Comparison of ENCODE assay signal across 27 mouse cellular contexts in genomic region chr11:89005473-89005872, GRCm38 (mm10). TPM values are rescaled to one million over a fixed set of nuclear protein-coding genes. Genes with fewer than 3 reads are reported as not detected.
DNase-seq lines count a peak whose midpoint lies in the region; ATAC-seq and TF ChIP-seq lines count a peak whose summit lies in the region.
"Had no signal": no experiment of that assay in that cellular context is flagged by ENCODE, and none has a peak within 500 bp of the region (broad histone marks: within the 10 kb centered on the region; RNA-seq: fewer than 3 reads in every experiment).

No protein-coding gene starts in this region.

- H3K4me1 ChIP-seq in E14TG2a.4 (replicated peaks; ENCODE audit: low read depth, low read length), result peaks cover 87% of the 10 kb centered on the region
- no peaks in the 10 kb centered on the region for H3K4me1 ChIP-seq in midbrain, embryonic 16.5 days (ENCODE audit: control insufficient read depth, insufficient read depth, low read length)
- H3K4me1 ChIP-seq: embryonic facial prominence, embryonic 12.5 days; forebrain, embryonic 13.5 days; forebrain, embryonic 15.5 days had no signal

- H3K4me3 ChIP-seq in E14TG2a.4 (replicated peaks; ENCODE audit: low read length), result 0 out of 2 replicates have a peak overlapping the region, but pooled peaks have one; percentile 35
- no peak overlapping the region for H3K4me3 ChIP-seq in midbrain, embryonic 16.5 days (ENCODE audit: low read depth, low read length)
- H3K4me3 ChIP-seq: embryonic facial prominence, embryonic 10.5 days; embryonic facial prominence, embryonic 12.5 days; forebrain, embryonic 13.5 days; forebrain, embryonic 15.5 days had no signal

- no peak overlapping the region for H3K9ac ChIP-seq in midbrain, embryonic 16.5 days (ENCODE audit: low read depth, low read length)
- H3K9ac ChIP-seq: embryonic facial prominence, embryonic 12.5 days; forebrain, embryonic 13.5 days; forebrain, embryonic 15.5 days; forebrain, postnatal 0 days had no signal

- peaks cover 93% of the 10 kb centered on the region for H3K36me3 ChIP-seq in E14TG2a.4 (ENCODE audit: insufficient read depth, low read length)
- no peaks in the 10 kb centered on the region for H3K36me3 ChIP-seq in midbrain, embryonic 16.5 days (ENCODE audit: control insufficient read depth, insufficient read depth, low read length)
- H3K36me3 ChIP-seq: embryonic facial prominence, embryonic 10.5 days; embryonic facial prominence, embryonic 12.5 days; forebrain, embryonic 15.5 days had no signal

- DNase-seq in embryo, embryonic 10.5 days (ENCODE audit: low spot score), result peak; percentile 22
- DNase-seq in embryo, embryonic 10 days (ENCODE audit: low spot score), result no peak
- DNase-seq in R1 (ENCODE audit: low read depth, low spot score), result peak; percentile 75
- no peak for DNase-seq in adrenal gland, adult 18-20 months (ENCODE audit: low spot score in 2 of 2)
- DNase-seq: adrenal gland, adult 8-10 months; adrenal gland, postnatal 14 days; adrenal gland, postnatal 36 days; B cell, adult 2 months; cerebellum, adult 11-12 months; cerebellum, adult 2 months; cerebellum, adult 9-10 months; cerebellum, postnatal 10 days; cerebellum, postnatal 25 days; forebrain, postnatal 0 days had no signal

- no peaks in the 10 kb centered on the region for H3K9me3 ChIP-seq in E14TG2a.4 (ENCODE audit: low read length)
- no peaks in the 10 kb centered on the region for H3K9me3 ChIP-seq in midbrain, embryonic 16.5 days (replicated peaks; ENCODE audit: control insufficient read depth, low read length, poor library complexity, severe bottlenecking)
- H3K9me3 ChIP-seq: embryonic facial prominence, embryonic 10.5 days; embryonic facial prominence, embryonic 12.5 days; forebrain, embryonic 13.5 days; forebrain, embryonic 15.5 days; G1E had no signal

- TF ChIP-seq CTCF in E14TG2a.4 (conservative IDR thresholded peaks at IDR 0.05; ENCODE audit: low read length), result no peak

- no peak overlapping the region for H3K27ac ChIP-seq in midbrain, embryonic 16.5 days (ENCODE audit: low read length)
- H3K27ac ChIP-seq: embryonic facial prominence, embryonic 10.5 days; embryonic facial prominence, embryonic 12.5 days; forebrain, embryonic 13.5 days; forebrain, embryonic 15.5 days had no signal

- 88% methylated on average over 5 of the region's 5 CpGs for WGBS in midbrain, embryonic 16.5 days

- no peaks in the 10 kb centered on the region for H3K27me3 ChIP-seq in E14TG2a.4 (ENCODE audit: insufficient read depth, low read length)
- no peaks in the 10 kb centered on the region for H3K27me3 ChIP-seq in midbrain, embryonic 16.5 days (ENCODE audit: control insufficient read depth, insufficient read depth, low read depth, low read length)
- H3K27me3 ChIP-seq: CH12.LX, Patski had no signal

- H3K4me2 ChIP-seq in midbrain, embryonic 16.5 days (ENCODE audit: low read length), result no peak overlapping the region
- H3K4me2 ChIP-seq: embryonic facial prominence, embryonic 12.5 days; forebrain, embryonic 13.5 days; forebrain, embryonic 15.5 days had no signal

- ATAC-seq in midbrain, embryonic 16.5 days, result no peak
- ATAC-seq: CD4-positive, CD25-positive, alpha-beta regulatory T cell, adult 4 months; forebrain, embryonic 13.5 days; forebrain, embryonic 15.5 days; forebrain, postnatal 0 days; Patski had no signal

RNA-seq across cellular contexts. Expression of gene Trim25, which starts 6.3 kb away (rescaled TPM):
- 3.5 and 3.8 TPM in 2 replicates for polyA plus RNA-seq in midbrain, embryonic 16.5 days (2015; fragmentation: Nextera tagmentation; extraction: Ambion mirVana)
- total RNA-seq in adrenal gland, adult 18-20 months (2021), result 100 to 1,000 TPM; 133 to 185 TPM

RNA-seq across cellular contexts. Expression of gene Coil, which starts 35.4 kb away (rescaled TPM):
- polyA plus RNA-seq in midbrain, embryonic 16.5 days (2015; fragmentation: Nextera tagmentation; extraction: Ambion mirVana), result 30.4 and 31.0 TPM in 2 replicates
- total RNA-seq in adrenal gland, adult 18-20 months (2021), result 1 to 10 TPM; 9.0 to 9.4 TPM

RNA-seq across cellular contexts. Expression of gene Elobl, which starts 38.7 kb away (rescaled TPM):
- polyA plus RNA-seq in midbrain, embryonic 16.5 days (2015; fragmentation: Nextera tagmentation; extraction: Ambion mirVana), result not detected in 2 replicates
- total RNA-seq in adrenal gland, adult 18-20 months (2021), result not detected
- total RNA-seq: adrenal gland, adult 8-10 months; adrenal gland, postnatal 14 days; adrenal gland, postnatal 36 days; CH12.LX; forebrain, postnatal 0 days; G1E had no signal
- polyA plus RNA-seq: CD4-positive, CD25-positive, alpha-beta regulatory T cell, adult 4 months; cerebellum, adult 2 months; cortical plate, adult 2 months; embryonic facial prominence, embryonic 10.5 days; embryonic facial prominence, embryonic 12.5 days; embryonic facial prominence, embryonic 14.5 days; forebrain, embryonic 11.5 days; forebrain, embryonic 13.5 days; forebrain, embryonic 15.5 days; forebrain, postnatal 0 days; G1E had no signal

RNA-seq across cellular contexts. Expression of gene Scpep1, which starts 50.2 kb away (rescaled TPM):
- polyA plus RNA-seq in midbrain, embryonic 16.5 days (2015; fragmentation: Nextera tagmentation; extraction: Ambion mirVana), result 31.9 and 37.9 TPM in 2 replicates
- total RNA-seq in adrenal gland, adult 18-20 months (2021), result 100 to 1,000 TPM; 108 to 245 TPM

Comparison
In these comparisons a context has a peak if more than half of its experiments do, and no peak if none do; other contexts are left out.
1. DNase-seq: peak in embryo, embryonic 10.5 days (single experiment) and R1 (single experiment); none in embryo, embryonic 10 days (single experiment) and adrenal gland, adult 18-20 months (0 of 2).